Comparison of ENCODE assay signal across 8 mouse cellular contexts in the genomic region with DNA sequence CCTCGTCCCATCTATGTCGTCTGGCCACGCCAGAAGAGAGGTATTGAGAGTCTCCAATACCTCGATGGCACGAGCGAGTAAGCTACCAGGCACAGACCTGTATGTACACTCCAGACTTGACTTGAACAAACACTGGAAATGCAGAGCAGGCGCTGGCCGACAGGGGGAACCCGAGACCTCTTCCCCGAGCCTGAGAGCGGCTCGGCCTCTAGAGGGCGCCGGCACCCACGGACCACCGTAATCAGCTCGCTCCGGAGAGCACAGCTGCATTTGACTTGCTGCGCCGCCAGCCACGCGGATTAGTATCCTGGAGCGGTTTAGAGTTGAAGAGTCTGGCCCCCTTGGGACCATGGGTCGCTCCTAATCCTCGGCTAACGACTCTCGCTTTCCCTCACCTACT. TPM values are rescaled to one million over a fixed set of nuclear protein-coding genes. Genes with fewer than 3 reads are reported as not detected.
A peak's percentile ranks its signal among the peaks of the same experiment; 100 is the strongest.
DNase-seq lines count a peak whose midpoint lies in the region; ATAC-seq lines count a peak whose summit lies in the region.

No protein-coding gene starts in this region.

- peak overlapping the region; percentile 83; the same call in 1 of the 2 replicates for H3K27ac ChIP-seq in embryonic facial prominence, embryonic 10.5 days (replicated peaks)
- H3K27ac ChIP-seq in midbrain, embryonic 11.5 days (ENCODE audit: low read depth, low read length): peak overlapping the region; percentile 64

- peak overlapping the region; percentile 72 for H3K4me2 ChIP-seq in midbrain, embryonic 11.5 days

- DNase-seq in adrenal gland, adult 8-10 months: peak; percentile 84
- DNase-seq in embryonic facial prominence, embryonic 10.5 days (ENCODE audit: low spot score): peak; percentile 97
- peak; percentile 90 for DNase-seq in kidney, adult 11 months
- peak; percentile 96 for DNase-seq in left cerebral cortex, postnatal 4 days
- peak; percentile 100 for DNase-seq in midbrain, embryonic 11.5 days (ENCODE audit: low spot score, missing footprints)
- peak; percentile 98 for DNase-seq in right cerebral cortex, postnatal 4 days
- DNase-seq in yolk sac, embryonic 10.5 days (ENCODE audit: low spot score): peak; percentile 89

- H3K36me3 ChIP-seq in embryonic facial prominence, embryonic 10.5 days (replicated peaks): peaks cover 9% of the 10 kb centered on the region
- peaks cover 2% of the 10 kb centered on the region for H3K36me3 ChIP-seq in midbrain, embryonic 11.5 days (ENCODE audit: control insufficient read depth, insufficient read depth, low read length)

- peak overlapping the region; percentile 64 for H3K4me3 ChIP-seq in embryonic facial prominence, embryonic 10.5 days
- H3K4me3 ChIP-seq in midbrain, embryonic 11.5 days (ENCODE audit: low read depth, low read length): peak overlapping the region; percentile 34

- no peaks in the 10 kb centered on the region for H3K9me3 ChIP-seq in embryonic facial prominence, embryonic 10.5 days
- H3K9me3 ChIP-seq in midbrain, embryonic 11.5 days (ENCODE audit: control insufficient read depth, low read length): no peaks in the 10 kb centered on the region

- WGBS in embryonic facial prominence, embryonic 10.5 days: under 1% methylated on average over 27 of the region's 27 CpGs
- under 1% methylated on average over 27 of the region's 27 CpGs for WGBS in midbrain, embryonic 11.5 days

- intact Hi-C loops in left cerebral cortex, postnatal 4 days (cut with DNase I): no loop called here

- peaks cover 99% of the 10 kb centered on the region for H3K27me3 ChIP-seq in embryonic facial prominence, embryonic 10.5 days (replicated peaks; ENCODE audit: low read depth, poor library complexity, severe bottlenecking)
- H3K27me3 ChIP-seq in midbrain, embryonic 11.5 days (ENCODE audit: control insufficient read depth, insufficient read depth, low read length): peaks cover 58% of the 10 kb centered on the region

- peaks cover 100% of the 10 kb centered on the region for H3K4me1 ChIP-seq in embryonic facial prominence, embryonic 10.5 days
- peaks cover 75% of the 10 kb centered on the region for H3K4me1 ChIP-seq in midbrain, embryonic 11.5 days (ENCODE audit: control insufficient read depth, insufficient read depth, low read length)

- ATAC-seq in granulocyte monocyte progenitor cell, adult 5-6 weeks (replicated peaks; ENCODE audit: poor library complexity, severe bottlenecking): peak; percentile 69
- peak; percentile 56 for ATAC-seq in midbrain, embryonic 11.5 days (ENCODE audit: low FRiP score)

- peak overlapping the region; percentile 62; the same call in 1 of the 2 replicates for H3K9ac ChIP-seq in midbrain, embryonic 11.5 days (ENCODE audit: low read length)

RNA-seq across cellular contexts. Expression of a gene that starts 2.0 kb away (rescaled TPM):
- total RNA-seq in adrenal gland, adult 8-10 months (2022): 10 to 100 TPM; 42.4 to 64.4 (median 50.7) TPM
- 2.2 and 4.5 TPM in 2 replicates for polyA plus RNA-seq in embryonic facial prominence, embryonic 10.5 days (2016; fragmentation: Nextera tagmentation; extraction: Ambion mirVana)
- total RNA-seq in granulocyte monocyte progenitor cell, adult 5-6 weeks (2014; fragmentation: Nextera tagmentation): 1.2 TPM in 1 of 2 replicates, not detected in the other
- total RNA-seq in granulocyte monocyte progenitor cell, adult 5-6 weeks (2017): not detected in 2 replicates
- 1 to 10 TPM; 4.9 to 7.5 TPM for total RNA-seq in left cerebral cortex, postnatal 4 days (2021)
- polyA plus RNA-seq in midbrain, embryonic 11.5 days (2014; fragmentation: Nextera tagmentation; extraction: Ambion mirVana): 3.6 and 5.7 TPM in 2 replicates

RNA-seq across cellular contexts. Expression of a gene that starts 9.4 kb away (rescaled TPM):
- total RNA-seq in adrenal gland, adult 8-10 months (2022): 10 to 100 TPM; 45.3 to 56.0 (median 49.8) TPM
- 110 and 129 TPM in 2 replicates for polyA plus RNA-seq in embryonic facial prominence, embryonic 10.5 days (2016; fragmentation: Nextera tagmentation; extraction: Ambion mirVana)
- total RNA-seq in granulocyte monocyte progenitor cell, adult 5-6 weeks (2014; fragmentation: Nextera tagmentation): 126 and 187 TPM in 2 replicates
- 102 and 103 TPM in 2 replicates for total RNA-seq in granulocyte monocyte progenitor cell, adult 5-6 weeks (2017)
- total RNA-seq in left cerebral cortex, postnatal 4 days (2021): 10 to 100 TPM; 39.7 to 39.9 TPM
- polyA plus RNA-seq in midbrain, embryonic 11.5 days (2014; fragmentation: Nextera tagmentation; extraction: Ambion mirVana): 68.8 and 74.8 TPM in 2 replicates

RNA-seq across cellular contexts. Expression of a gene that starts 11.3 kb away (rescaled TPM):
- total RNA-seq in adrenal gland, adult 8-10 months (2022): 1 to 10 TPM in 3 of 4 experiments, under 1 TPM in 1; 0.87 to 4.6 (median 3.7) TPM
- 0.57 and 0.58 TPM in 2 replicates for polyA plus RNA-seq in embryonic facial prominence, embryonic 10.5 days (2016; fragmentation: Nextera tagmentation; extraction: Ambion mirVana)
- 0.90 TPM in 1 of 2 replicates, not detected in the other for total RNA-seq in granulocyte monocyte progenitor cell, adult 5-6 weeks (2014; fragmentation: Nextera tagmentation)
- 0.13 and 0.26 TPM in 2 replicates for total RNA-seq in granulocyte monocyte progenitor cell, adult 5-6 weeks (2017)
- total RNA-seq in left cerebral cortex, postnatal 4 days (2021): 1 to 10 TPM; 5.1 to 5.2 TPM
- 0.10 and 0.14 TPM in 2 replicates for polyA plus RNA-seq in midbrain, embryonic 11.5 days (2014; fragmentation: Nextera tagmentation; extraction: Ambion mirVana)

RNA-seq across cellular contexts. Expression of a gene that starts 21.5 kb away (rescaled TPM):
- 10 to 100 TPM in 3 of 4 experiments, 1 to 10 TPM in 1; 8.3 to 16.8 (median 13.2) TPM for total RNA-seq in adrenal gland, adult 8-10 months (2022)
- 5.2 and 9.7 TPM in 2 replicates for polyA plus RNA-seq in embryonic facial prominence, embryonic 10.5 days (2016; fragmentation: Nextera tagmentation; extraction: Ambion mirVana)
- total RNA-seq in granulocyte monocyte progenitor cell, adult 5-6 weeks (2014; fragmentation: Nextera tagmentation): not detected in 2 replicates
- not detected in 2 replicates for total RNA-seq in granulocyte monocyte progenitor cell, adult 5-6 weeks (2017)
- 10 to 100 TPM; 12.9 to 14.4 TPM for total RNA-seq in left cerebral cortex, postnatal 4 days (2021)
- polyA plus RNA-seq in midbrain, embryonic 11.5 days (2014; fragmentation: Nextera tagmentation; extraction: Ambion mirVana): 19.5 and 23.6 TPM in 2 replicates

Comparison
In these comparisons a context has a peak if more than half of its experiments do, and no peak if none do; other contexts are left out.
1. Peak in every context shown above with its lines: DNase-seq, ATAC-seq, H3K4me3 ChIP-seq and H3K27ac ChIP-seq.
2. RNA of a gene that starts 2.0 kb away (total RNA-seq): 42.4 to 64.4 TPM in adrenal gland, adult 8-10 months; 4.9 to 7.5 TPM in left cerebral cortex, postnatal 4 days and 1.2 TPM in granulocyte monocyte progenitor cell, adult 5-6 weeks; every median in the first group is over 4 times any median in the second.